Mouse (Mus musculus) brown adipose tissue, adult 24 weeks (tissue): ENCODE measurements around the gene 2900011O08Rik. TPM values are rescaled to one million over a fixed set of nuclear protein-coding genes. Genes with fewer than 3 reads are reported as not detected.
"Not testable (repeated sequence)": the region's sequence is repeated elsewhere in the genome, so short reads cannot be mapped to it uniquely, and the experiment has no call there.

Experiments
- H3K27ac ChIP-seq: fragments of 200-500 bp; replicated peaks from 2 replicates; pipeline ENCODE4 v1.5.1; 2012; ENCODE audit warnings: low read depth, mild to moderate bottlenecking, low read length
- H3K4me1 ChIP-seq: fragments of 200-500 bp; 2 replicates; pipeline ENCODE4 v1.6.1; 2012; ENCODE audit warnings: low read length, mixed read lengths; ENCODE audit not compliant: control insufficient read depth, insufficient read depth, insufficient read length
- H3K4me3 ChIP-seq: fragments of 200-500 bp; 2 replicates; pipeline ENCODE4 v1.5.1; 2012; ENCODE audit warnings: low read depth, mild to moderate bottlenecking, low read length, moderate library complexity; ENCODE audit not compliant: insufficient read depth
- polyA plus RNA-seq: library from polyadenylated mRNA; stranded (reverse); fragments of >200 nt; gene quantifications from 2 replicates; pipeline ENCODE4 v1.2.4, GENCODE M21; 2012; ENCODE audit not compliant: missing spikeins, insufficient read depth, insufficient read length

Gene 2900011O08Rik
- polyA plus RNA-seq, 1 experiment: not detected

DNA sequence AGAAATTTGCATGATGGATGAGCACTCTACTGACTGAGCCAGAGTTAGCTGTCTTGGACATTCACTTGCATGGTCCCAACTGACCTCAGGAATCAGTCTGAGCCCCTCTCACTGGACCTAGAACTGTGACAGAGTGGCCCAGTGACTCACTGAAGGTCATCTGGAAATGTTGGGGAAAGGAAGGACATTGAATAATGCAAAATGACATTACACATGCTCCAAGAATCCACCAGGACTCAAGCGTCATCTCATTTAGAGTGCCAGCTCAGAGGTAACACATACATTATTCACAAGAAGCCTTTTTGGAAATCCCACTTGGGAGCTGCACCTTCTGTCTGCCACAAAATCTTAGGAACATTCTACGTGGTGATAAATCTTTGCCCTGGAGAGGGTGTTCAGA lies 43.4 kb downstream of the 2900011O08Rik start:
- no peak overlapping the region for H3K27ac ChIP-seq
- H3K4me1 ChIP-seq: no peaks in the 10 kb centered on the region
- no peak overlapping the region for H3K4me3 ChIP-seq

DNA sequence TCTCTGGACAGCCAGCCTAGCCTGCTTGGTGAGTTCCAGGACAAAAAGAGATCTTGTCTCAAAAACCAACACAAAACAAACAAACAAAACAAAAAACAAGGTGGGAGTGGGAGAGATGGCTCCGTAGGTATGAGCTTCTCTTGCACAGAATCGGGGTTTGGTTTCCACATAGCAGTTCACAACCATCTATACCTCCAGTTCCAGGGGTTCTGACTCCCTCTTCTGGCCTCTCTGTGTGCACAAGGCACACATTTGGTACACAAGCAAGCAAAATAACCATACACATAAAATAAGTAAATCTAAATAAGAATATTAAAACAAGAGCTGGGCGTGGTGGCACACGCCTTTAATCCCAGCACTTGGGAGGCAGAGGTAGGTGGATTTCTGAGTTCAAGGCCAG lies 44.2 kb downstream of the 2900011O08Rik start:
- Histone ChIP-seq H3K27ac (no peak overlapping the region), H3K4me3 (no peak overlapping the region), H3K4me1 (no peaks in the 10 kb centered on the region)

DNA sequence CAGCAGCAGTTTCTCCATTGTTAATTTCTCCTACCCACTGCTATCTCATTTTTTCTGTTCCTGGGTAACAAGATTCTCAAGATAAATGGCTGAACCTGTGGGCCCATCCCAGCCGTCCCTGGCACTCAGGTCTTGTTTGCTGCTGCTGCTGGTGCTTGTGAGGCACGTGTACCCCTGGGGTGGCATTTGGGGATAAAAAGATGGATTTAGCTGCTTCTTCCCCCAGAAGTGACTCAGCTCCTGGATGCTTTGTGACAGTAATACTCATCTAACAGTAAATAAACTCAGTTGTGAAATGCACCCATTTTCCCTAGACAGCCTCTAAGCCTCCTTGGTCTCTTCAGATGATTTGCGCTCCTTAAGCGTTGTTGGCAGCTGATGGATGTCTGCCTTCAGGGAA lies 46.7 kb downstream of the 2900011O08Rik start:
- no peak overlapping the region for H3K4me3 ChIP-seq
- no peaks in the 10 kb centered on the region for H3K4me1 ChIP-seq

DNA sequence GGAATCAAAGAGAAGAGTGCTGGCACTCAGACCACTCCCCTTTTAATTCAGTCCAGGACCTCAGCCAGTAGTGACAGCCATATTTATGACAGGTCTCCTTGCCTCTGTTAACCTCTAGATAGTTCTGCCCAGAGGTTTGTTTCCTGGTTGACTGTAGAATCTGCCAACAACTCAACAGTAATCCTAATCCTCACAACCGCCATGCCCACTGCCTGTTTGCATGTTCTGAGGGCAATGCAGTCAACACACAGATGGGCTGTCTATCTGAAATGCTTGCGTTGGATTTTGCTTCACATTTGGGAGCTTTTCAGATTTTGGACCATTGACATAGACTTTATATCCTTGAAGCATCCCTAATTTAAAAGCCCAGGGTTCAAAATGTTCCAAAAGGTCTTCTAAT lies 56.0 kb downstream of the 2900011O08Rik start:
- H3K4me3 ChIP-seq: no peak overlapping the region
- H3K27ac ChIP-seq: no peak overlapping the region
- H3K4me1 ChIP-seq: no peaks in the 10 kb centered on the region

More for the DNA sequence above, 46.7 kb downstream of the 2900011O08Rik start:
- no peak overlapping the region for H3K27ac ChIP-seq

DNA sequence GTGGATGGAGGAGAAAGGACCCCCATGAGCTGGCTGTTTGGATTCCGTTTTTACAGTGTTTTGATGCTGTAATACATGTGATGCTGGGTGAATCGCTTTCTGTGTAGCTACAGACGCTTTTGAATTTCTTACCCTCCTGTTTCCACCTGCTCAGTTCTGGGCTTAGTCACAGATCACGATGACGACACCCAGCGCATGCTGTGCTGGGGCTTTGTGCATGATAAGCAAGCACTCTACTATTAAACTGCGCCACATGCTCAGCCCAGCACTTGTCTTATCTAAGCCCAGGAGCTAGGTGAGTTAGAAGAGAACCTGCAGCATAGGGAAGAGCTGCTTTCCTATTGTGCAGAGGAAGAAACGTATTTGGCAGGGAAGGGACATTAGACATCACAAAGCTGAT lies 58.3 kb downstream of the 2900011O08Rik start:
- Histone ChIP-seq H3K4me1 (no peaks in the 10 kb centered on the region), H3K4me3 (no peak overlapping the region), H3K27ac (no peak overlapping the region)

DNA sequence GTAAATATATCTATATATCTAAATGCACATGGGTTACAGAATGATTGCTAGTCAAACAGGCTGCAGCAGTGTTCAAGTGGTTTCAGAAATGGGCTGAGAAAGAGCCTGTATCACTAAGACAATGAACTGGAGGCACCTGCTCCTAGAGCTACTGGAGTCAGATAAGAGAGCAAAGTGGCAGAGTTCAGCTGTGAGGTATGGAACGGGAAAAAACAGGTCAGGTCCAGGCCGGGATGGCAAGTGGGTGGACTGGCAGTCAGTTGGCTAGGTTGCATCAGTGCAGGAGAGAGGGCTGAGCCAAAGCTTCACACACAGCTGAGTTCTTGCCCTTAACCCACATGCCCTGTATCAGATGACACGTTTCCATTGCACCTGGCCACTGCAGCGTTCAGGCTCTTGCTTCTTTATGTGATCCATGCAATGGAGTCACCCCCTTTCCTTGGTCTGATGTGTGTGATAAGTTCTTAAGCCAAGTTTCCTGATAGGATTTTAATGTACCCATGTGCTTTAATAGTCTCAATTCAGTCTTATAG lies 59.9 kb downstream of the 2900011O08Rik start:
- H3K27ac ChIP-seq: no peak overlapping the region
- H3K4me1 ChIP-seq: no peaks in the 10 kb centered on the region

DNA sequence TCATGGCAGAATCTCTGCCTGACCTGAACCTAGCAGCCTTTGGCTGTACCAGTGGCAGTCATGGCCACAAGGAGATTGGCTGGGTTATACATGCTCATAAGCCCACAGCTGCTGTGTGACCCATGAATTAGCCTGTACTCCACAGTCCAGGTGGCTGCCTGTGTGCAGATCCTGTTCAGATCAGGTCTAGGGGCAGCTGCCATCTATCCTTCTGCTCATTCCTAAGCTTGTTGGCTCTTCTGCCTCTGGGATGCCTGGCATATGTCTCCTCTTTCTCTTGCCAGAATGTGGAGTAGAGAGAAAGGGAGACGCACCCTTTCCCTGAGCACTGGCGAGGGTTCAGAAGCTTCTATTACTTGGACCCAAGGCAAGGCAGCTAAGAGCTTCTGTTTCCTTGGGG lies 65.8 kb downstream of the 2900011O08Rik start:
- Histone ChIP-seq H3K4me1 (no peaks in the 10 kb centered on the region), H3K4me3 (no peak overlapping the region), H3K27ac (no peak overlapping the region)

More for the DNA sequence above, 59.9 kb downstream of the 2900011O08Rik start:
- no peak overlapping the region for H3K4me3 ChIP-seq

DNA sequence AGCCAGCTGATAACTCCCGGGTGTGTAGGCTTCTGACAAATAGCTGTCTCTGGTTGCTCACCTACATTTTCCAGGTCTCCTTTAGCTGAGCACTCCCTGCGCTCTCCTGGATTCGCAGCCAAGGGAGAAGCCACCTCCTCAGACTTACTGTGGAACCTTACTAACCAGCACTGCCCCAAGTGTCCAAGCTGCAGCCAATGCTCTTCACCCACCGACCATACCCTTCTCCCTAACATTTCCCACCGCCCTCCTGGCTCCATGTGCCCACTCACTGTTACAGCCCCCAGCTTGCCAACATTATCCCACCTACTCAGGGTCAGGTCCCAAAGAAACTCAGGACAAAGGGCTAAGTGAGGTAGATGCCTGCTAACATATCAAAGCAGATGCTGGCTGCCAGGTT lies 66.7 kb downstream of the 2900011O08Rik start:
- Histone ChIP-seq H3K27ac (no peak overlapping the region), H3K4me3 (no peak overlapping the region), H3K4me1 (no peaks in the 10 kb centered on the region)

DNA sequence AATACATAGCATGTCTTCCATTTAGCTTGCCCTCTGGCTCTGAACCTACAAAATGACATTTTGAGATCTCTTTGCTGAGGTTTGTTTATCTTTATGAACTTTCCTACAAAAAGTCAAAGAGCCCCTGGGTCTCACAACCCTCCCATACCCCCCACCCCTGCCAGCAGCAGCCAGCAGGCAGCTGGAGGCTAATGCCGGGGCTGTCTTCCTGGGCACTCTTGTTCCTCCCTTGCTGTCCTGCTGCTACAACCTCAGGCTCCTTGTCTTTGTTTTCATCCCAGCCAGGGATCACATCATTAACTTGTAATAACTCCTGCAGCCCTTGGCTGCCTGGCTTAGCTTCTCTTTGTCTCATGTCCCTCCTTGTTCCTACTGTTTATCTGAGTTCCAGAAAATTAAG lies 68.9 kb downstream of the 2900011O08Rik start:
- H3K27ac ChIP-seq: no peak overlapping the region
- H3K4me3 ChIP-seq: no peak overlapping the region
- no peaks in the 10 kb centered on the region for H3K4me1 ChIP-seq

DNA sequence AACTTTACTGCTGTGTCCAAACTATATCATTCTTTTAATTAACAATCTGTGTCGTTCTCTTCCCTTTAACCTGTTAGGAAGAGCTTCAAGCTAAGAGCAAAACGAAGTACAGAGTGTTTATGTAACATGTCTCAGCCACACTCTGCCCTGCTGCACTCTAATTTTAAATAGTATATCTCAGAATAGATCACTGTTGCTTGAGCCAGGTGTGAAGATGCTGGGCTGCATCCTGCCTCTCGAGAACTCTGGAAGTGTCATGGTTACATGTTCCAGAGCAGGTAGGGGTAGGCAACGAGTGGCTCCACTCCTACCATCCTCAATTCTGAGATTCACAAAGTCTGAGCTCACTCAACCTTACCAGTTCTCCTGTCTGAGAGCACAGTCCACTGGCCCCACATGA lies 70.3 kb downstream of the 2900011O08Rik start:
- Histone ChIP-seq H3K4me3 (no peak overlapping the region), H3K27ac (no peak overlapping the region), H3K4me1 (no peaks in the 10 kb centered on the region)

DNA sequence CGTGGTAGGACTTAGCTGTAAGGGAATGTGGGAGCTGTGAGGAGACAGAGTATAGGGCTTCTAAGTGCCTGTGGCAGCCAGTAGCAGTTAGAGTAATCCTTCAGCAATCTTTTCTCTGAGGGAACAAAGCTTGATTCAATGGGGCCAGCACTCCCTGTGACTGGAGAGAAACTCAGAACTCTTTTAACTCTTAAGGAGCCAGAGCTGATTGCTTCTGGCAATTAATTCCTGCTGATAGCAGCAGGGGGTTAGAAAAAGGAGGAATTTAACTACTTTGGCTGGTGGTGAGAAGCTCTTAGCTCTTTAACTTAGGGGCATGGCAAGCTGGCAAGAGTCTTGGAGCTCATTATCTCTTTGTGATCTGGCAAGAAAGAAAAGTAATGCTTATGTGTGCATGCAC lies 72.1 kb downstream of the 2900011O08Rik start:
- no peaks in the 10 kb centered on the region for H3K4me1 ChIP-seq
- no peak overlapping the region for H3K27ac ChIP-seq
- H3K4me3 ChIP-seq: no peak overlapping the region

DNA sequence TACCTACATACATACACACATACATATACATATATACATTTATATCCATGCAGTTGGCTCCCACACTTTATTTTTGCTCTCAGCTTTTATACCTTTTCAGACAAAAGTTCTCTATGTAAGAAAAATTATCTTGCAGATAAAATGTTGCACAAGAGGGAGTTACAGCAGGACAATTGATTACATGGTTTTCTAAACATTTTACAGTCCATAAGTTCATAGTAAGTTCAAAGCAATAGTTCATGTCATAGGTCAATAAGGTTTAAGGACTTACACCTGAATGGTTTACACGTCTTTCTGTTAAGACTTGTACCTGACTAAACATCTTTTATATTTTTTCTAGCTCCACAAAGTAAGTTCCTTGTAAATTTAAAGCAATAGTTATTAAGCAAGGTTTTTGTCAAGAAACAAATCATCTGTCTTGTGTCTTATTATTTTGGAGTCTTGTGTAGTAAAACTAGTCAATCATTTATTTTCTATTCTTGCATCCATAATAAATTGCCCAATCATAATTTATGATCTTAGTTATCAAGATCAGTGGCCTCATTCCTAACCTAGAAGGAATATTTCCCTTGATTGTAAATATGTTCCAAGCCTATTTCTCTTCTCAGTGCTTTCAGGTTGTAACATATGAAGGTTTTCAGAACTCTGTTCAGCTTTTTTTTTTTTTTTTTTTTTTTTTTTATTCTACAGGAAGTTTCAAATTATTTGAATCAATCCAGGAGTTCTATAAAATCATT lies 72.9 kb downstream of the 2900011O08Rik start:
- no peaks in the 10 kb centered on the region for H3K4me1 ChIP-seq
- no peak overlapping the region for H3K4me3 ChIP-seq
- no peak overlapping the region for H3K27ac ChIP-seq

DNA sequence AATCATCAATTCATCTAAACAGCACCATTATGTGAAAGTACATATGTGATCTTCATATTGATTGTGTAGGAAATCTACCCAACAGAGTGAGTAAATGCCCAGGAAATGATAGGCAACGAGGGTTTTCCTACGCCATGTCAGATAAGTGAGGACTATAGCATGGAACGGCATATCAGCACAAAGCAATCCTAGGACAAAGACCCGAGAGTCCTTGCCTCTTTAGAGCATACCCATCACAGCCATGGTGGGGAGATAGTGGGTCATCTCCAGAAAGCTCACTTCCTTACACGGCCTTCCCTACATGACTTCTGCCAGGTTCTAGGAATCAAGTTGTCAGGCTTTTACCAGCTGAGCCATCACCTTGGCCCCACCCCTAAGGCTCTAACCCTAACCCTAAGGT lies 73.5 kb downstream of the 2900011O08Rik start:
- no peak overlapping the region for H3K4me3 ChIP-seq
- no peaks in the 10 kb centered on the region for H3K4me1 ChIP-seq
- no peak overlapping the region for H3K27ac ChIP-seq

DNA sequence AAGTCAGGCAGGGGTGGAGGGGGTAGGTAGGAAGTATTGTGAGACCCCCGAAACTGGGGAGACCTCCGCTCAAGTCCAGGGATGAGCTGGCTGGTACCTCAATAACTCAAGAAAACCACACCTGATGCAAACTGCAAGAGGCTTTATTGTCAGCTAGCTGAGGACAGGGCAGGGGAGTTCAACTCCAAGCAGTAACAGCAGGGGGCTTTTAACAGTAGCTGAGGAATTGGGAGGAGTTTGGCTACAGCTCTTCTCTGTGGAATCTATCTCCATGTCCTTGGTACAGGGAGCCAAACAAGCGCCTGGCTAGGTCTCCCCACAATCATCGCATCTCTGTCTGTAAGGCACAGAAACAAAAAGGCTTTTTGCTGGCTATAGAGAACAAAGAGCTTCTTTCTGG lies 80.2 kb downstream of the 2900011O08Rik start:
- not testable (repeated sequence) for H3K27ac ChIP-seq, H3K4me3 ChIP-seq, H3K4me1 ChIP-seq

DNA sequence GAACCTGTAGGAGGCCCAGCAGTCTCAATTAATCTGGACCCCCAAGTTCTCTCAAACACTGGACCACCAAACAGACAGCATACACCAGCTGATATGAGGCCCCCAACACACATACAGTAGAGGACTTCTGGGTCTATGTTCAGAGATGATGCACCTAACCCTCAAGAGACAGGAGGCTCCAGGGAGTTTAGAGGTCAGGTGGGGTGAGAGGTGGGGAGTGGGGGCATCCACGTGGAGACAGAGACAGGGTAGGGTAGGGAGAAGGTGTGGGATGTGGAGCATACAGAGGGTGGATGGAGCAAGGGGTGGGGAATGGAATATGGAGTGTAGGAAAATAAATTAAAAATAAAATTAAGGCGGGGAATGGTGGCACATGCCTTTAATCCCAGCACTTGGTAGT lies 82.3 kb downstream of the 2900011O08Rik start:
- H3K4me3 ChIP-seq, H3K27ac ChIP-seq, H3K4me1 ChIP-seq: not testable (repeated sequence)

DNA sequence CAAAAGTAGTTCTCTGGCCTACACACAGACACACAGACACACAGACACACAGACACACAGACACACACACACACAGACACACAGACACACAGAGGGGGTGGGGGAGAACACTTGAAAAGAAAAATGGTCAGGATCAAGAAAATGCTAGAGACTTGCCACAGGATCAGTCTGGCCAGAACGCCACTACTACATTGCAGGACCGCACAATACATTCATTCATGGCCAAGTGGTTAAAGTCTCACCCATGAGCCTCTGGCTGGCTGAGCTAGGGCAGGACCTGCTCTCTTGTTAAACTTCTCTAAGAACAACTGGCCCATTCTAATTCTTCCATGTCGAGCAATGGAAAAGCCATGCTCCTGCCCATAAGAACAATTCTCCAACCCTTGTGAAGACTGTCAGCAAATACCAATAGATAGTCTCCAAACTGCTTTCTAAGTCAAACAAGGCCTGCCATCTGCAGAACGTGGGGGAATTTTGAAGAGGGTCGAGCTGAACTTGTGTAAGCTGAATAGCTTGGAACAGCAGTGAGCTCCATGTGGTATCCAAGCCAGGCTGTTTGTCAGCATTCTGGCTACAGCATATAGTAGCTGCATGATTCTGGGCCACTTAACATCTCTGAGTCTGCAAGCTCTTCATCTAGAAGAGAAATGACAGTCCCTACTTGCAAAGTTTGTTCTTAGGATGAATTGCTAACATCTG lies 84.2 kb downstream of the 2900011O08Rik start:
- H3K27ac ChIP-seq: no peak overlapping the region
- no peaks in the 10 kb centered on the region for H3K4me1 ChIP-seq
- no peak overlapping the region for H3K4me3 ChIP-seq
